Mouse (Mus musculus) cerebellum, postnatal 25 days (tissue): ENCODE measurements around the gene Trpm8.
A peak's percentile ranks its signal among the peaks of the same experiment; 100 is the strongest.

Source experiments
- DNase-seq, 2 experiments: peaks; one replicate each; pipeline ENCODE4 v3.0.0; 2021; ENCODE audit warnings: mixed read lengths in 2 of 2

Gene Trpm8

GRCm38 (mm10) chr1:88277098-88277817, at the start of gene Trpm8, which contains the start of gene Hjurp:
TSS of gene Trpm8 (plus strand) at chr1:88277661.
TSS of gene Hjurp (minus strand) at chr1:88277633.
- peak; percentile 100 for DNase-seq

GRCm38 (mm10) chr1:88228121-88228520, 49.3 kb upstream of the Trpm8 start:
- peak; percentile 9 to 10 for DNase-seq

GRCm38 (mm10) chr1:88229566-88229965, 47.9 kb upstream of the Trpm8 start:
- DNase-seq = no peak

GRCm38 (mm10) chr1:88229986-88230385, 47.5 kb upstream of the Trpm8 start:
- DNase-seq = no peak

GRCm38 (mm10) chr1:88230421-88230820, 47.0 kb upstream of the Trpm8 start:
- no peak for DNase-seq

- no peak for DNase-seq
Observed at GRCm38 (mm10) chr1:88230981-88231802, 46.3 kb upstream of the Trpm8 start.

GRCm38 (mm10) chr1:88231803-88232499, 45.5 kb upstream of the Trpm8 start:
- DNase-seq = no peak

GRCm38 (mm10) chr1:88232664-88233380, 44.6 kb upstream of the Trpm8 start:
- DNase-seq = no peak

- DNase-seq = peak in 1 of 2 experiments; percentile 38
Observed at GRCm38 (mm10) chr1:88233421-88234247, 43.8 kb upstream of the Trpm8 start.

- no peak for DNase-seq
Observed at GRCm38 (mm10) chr1:88234248-88234610, 43.2 kb upstream of the Trpm8 start.

GRCm38 (mm10) chr1:88234646-88235045, 42.8 kb upstream of the Trpm8 start:
- DNase-seq = no peak

GRCm38 (mm10) chr1:88235046-88235893, 42.2 kb upstream of the Trpm8 start:
- DNase-seq = no peak

GRCm38 (mm10) chr1:88235894-88236415, 41.5 kb upstream of the Trpm8 start:
- DNase-seq = no peak

GRCm38 (mm10) chr1:88237311-88237710, 40.1 kb upstream of the Trpm8 start:
- DNase-seq = no peak

- DNase-seq = no peak
Observed at GRCm38 (mm10) chr1:88238771-88239170, 38.7 kb upstream of the Trpm8 start.

- no peak for DNase-seq
Observed at GRCm38 (mm10) chr1:88240072-88240471, 37.4 kb upstream of the Trpm8 start.

- no peak for DNase-seq
Observed at GRCm38 (mm10) chr1:88240579-88240978, 36.9 kb upstream of the Trpm8 start.

- DNase-seq = no peak
Observed at GRCm38 (mm10) chr1:88243861-88244260, 33.6 kb upstream of the Trpm8 start.

GRCm38 (mm10) chr1:88245881-88246280, 31.6 kb upstream of the Trpm8 start:
- no peak for DNase-seq

- DNase-seq = no peak
Observed at GRCm38 (mm10) chr1:88246386-88246785, 31.1 kb upstream of the Trpm8 start.

- DNase-seq = no peak
Observed at GRCm38 (mm10) chr1:88247660-88248059, 29.8 kb upstream of the Trpm8 start.
